Mouse (Mus musculus): ENCODE results near the gene Vstm5.
"Not testable (repeated sequence)": the region's sequence is repeated elsewhere in the genome, so short reads cannot be mapped to it uniquely, and the experiment has no call there.

Gene Vstm5

DNA sequence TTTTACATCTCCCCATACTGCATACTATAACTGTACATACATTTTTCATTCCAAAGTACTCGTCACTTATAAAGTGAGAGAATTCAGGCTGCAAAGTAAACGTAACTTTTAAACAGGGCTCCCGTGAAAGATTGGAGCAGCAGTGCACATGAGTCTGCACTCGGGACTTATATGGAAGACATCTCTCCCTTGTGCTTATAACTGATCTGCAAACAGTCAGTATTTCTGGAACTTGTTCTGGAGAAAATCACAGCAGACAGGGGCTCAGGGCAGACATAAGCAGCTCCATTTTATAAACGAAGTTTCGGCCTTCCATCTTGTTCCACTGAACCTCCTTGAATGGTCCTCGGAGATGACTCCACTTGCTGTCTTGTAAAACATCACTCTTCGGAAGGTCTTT lies 23.1 kb downstream of the Vstm5 start:
- no peak for DNase-seq (ENCODE audit: low spot score)

DNA sequence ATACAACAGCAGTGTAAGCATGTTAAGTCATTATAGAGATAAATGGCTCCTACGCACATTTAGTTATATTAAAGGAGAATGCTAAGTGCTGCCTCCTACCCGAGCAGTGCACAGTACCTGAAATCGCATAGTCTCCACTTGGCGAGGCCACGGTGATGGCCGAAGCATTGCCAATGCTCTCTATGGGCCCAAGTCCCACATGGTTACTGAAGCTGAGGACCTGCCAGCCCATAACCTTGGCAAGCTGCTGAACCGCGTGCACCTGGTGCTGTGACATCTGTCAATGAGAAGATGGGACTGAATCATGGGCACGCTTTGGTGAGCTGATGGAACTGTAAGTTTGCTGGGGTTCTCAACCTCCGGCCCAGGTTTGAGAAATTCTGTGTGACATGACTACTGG lies 24.6 kb downstream of the Vstm5 start:
- no peak for DNase-seq (ENCODE audit: low spot score)

DNA sequence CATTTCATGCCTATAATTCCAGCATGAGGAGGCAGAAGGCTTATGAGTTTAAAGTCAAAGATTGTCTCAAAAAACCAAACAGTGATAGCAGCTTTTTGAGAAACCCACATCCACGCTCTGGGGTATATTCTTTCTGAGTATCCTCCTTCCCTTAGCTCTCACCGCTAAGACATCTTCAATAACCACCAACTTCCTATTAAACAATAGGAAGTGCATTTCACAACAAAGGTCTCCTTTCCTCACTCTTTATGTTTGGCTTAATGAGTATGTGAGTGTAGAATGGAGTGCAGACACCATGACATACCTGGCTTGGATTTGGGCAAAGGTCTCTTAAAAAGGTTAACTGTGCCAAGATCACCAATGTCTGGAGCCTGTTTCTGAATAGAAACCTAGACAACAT lies 35.1 kb downstream of the Vstm5 start:
- DNase-seq (ENCODE audit: low spot score): no peak

DNA sequence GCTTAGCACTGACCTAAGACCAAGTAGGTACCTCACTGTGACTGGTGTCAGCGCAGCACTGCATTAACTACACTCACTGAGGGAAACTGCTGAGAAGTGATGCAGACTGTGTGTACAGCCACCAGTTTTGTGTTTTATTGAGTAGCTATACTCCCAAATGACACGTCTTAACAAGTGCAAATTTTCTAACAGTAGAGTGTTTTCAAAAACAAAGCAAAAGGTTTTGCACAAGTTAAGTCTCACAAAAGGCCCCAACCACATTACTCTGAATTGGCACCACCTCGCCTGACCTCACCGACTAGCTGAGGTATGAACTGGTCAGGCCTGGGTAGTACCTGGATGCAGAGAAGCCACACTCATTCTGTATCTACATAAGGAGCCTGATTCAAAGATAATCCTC lies 38.0 kb downstream of the Vstm5 start:
- DNase-seq (ENCODE audit: low spot score): no peak

DNA sequence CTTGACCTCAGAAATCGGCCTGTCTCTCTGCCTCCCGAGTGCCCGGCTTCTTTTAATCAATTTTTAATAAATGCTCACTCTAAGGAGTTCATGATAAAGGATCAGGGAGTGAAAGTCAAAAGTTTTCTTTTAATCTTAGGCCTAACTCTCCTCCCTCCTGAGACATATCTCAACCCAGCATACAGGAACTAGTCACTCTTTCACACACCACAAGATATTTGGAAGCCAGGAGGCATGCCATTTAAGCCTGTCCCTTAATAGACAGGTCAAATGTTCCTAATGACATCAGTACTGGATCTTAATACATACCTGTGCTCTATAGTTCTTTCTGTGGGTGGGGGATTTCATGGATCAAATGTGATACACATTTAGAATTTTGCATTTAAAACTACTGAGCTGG lies 39.5 kb downstream of the Vstm5 start:
- DNase-seq (ENCODE audit: low spot score): no peak

DNA sequence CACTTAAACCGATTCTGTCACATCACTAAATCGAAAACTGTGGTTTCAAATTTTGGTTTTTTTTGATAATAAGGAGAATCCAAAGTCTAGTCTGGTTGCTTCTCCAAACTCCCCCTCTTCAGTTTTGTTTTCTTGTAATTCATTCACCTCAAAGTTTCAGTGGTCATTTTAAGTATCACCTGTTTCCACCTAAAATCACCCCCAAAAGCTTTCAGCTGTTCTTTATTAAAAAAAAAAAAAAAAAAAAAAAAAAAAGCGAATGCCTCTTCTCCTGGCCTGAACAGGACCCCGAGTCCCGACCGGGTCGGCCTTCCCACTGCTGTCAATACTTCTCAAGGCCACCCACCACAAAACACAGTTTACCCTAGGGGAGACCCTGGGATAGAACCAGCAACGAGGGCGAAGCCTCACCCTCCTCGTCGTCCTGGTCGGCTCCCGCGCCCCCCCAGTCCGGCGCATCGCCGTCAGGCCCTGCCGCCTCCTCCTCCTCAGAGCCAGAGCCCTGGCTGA lies 40.3 kb downstream of the Vstm5 start:
- no peak for DNase-seq (ENCODE audit: low spot score)

DNA sequence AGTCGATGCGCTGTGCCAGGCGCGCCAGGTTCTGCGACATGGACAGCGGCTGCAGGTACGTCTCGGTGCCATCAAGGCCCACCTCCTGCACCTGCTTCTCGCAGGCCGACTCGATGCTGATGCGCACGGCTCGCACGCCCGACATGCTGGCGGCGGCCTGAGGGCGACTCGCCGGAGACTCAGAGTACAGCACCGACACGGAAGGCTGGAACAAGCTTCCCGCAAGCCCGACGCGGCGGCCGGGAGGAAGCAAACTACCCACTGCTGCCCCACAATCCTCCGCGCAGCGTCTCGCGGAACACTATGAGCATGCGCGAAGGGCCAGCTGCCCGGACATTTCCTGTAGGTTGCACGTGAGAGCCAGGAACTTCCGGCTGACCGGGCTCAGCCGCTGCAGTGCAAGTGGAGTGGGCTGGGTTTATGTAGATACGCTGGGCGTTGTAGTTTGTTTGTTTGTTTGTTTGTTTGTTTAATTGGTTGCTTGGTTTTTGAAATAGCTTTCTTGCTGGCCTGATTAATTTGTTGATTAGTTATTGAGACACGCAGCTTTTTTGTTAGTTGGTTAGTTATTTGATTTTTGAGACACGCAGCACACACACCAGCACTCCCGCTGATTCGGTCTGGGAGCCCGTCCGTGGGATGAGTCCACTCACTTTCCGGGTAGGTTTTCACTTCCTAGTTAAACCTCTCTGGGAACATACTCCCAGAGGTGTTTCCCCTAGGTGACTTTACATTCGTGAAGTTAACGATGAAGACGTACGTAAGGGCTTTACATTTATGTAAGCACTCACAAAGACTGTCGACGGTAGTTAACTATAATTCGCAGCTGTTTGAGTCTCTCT lies 41.0 kb downstream of the Vstm5 start, which contains the start of gene Med17:
Med17 (minus strand) TSS at position 283 of the 842 bp plus-strand sequence.
- DNase-seq (ENCODE audit: low spot score): peak; percentile 72

DNA sequence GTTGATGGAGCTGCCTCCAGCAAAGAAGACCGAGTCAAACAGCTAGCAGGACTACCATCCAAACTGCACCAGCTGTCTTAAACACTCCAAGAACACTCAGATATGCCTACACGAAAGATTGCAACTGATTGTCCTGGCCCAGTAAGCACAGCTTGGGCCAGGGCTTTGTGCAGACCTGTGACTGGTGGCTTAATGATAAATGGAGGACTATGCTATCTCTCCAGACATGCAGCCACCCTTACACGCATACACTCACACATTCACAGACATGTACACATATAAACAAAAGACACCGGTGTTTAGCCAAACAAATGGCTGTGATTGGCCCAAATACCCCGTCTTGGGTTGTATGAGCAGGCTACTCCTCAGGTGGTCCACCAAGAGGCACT lies 41.6 kb downstream of the Vstm5 start:
- DNase-seq (ENCODE audit: low spot score): no peak

DNA sequence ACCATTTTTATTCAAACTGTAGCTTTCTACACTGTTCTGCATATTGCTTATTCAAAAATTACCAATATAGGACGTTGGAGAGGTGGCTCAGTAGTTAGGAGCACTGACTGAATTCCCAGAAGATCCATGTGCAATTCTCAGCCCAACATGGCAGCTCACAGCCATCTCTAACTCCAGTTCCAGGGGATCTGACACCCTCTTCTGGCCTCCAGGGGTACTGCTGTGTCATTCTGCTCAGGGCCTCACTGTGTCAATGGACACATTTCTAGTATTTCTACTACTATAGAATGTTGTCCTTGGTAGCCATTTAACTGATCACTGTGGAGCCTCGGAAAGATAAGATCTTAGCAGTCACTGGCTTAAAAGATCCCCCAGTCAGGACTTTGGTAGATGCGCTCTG lies 46.6 kb downstream of the Vstm5 start:
- no peak for DNase-seq (ENCODE audit: low spot score)

DNA sequence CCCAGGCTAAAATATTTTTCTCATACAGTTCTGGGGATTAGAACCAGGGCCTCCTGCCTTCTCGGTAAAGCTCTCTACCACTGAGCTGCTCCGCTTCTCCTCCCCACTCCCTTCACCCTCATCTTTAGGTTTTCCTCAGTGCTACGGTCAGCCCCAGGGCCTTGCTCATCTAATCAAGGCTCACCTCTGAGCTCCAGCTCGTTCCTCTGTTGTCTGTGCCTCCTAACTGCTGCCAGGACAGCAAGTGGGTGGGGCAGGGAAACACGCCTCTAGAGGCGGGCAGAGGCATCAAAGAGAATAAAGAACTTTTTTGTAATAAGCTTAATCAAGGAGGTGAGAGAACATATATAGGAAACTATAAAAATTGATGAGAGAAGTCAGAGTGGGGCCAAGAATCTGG lies 49.0 kb downstream of the Vstm5 start:
- DNase-seq (ENCODE audit: low spot score): no peak

DNA sequence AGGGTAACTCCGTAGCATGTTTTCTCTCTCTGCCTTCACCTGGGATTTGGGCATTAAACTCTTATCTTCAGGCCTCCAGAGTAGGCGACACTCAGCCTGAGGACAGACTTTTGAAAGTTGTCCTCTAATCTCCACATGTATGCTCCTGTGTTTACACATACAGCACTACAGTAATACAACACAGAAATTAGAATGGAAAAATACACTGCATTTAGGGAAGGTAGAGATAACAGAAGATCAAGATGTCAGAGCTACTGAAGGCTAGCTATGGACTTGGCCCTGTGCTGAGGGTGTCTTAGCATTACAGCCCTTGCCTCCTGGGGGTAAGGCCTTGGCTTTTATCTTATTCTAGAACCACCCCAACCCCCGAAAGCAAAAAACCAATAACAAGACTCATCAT lies 49.6 kb downstream of the Vstm5 start:
- no peak for DNase-seq (ENCODE audit: low spot score)

DNA sequence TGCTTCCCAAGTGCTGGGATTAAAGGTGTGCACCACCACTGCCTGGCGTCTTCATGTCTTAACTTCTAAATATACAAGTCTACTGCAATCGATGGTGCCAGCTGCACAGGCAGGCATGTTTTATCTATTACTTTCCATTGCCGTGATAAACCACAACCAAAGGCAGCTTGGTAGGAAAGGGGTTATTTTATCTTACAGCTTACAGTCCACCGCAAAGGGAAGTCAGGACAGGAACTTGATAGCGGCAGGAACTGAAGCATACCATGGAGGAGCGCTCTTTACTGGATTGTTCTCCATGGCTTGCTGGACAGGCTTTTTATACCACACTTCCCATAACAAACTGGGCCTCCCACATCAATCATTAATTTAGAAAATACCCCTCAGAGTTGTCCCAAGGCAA lies 50.4 kb downstream of the Vstm5 start:
- no peak for DNase-seq (ENCODE audit: low spot score)

DNA sequence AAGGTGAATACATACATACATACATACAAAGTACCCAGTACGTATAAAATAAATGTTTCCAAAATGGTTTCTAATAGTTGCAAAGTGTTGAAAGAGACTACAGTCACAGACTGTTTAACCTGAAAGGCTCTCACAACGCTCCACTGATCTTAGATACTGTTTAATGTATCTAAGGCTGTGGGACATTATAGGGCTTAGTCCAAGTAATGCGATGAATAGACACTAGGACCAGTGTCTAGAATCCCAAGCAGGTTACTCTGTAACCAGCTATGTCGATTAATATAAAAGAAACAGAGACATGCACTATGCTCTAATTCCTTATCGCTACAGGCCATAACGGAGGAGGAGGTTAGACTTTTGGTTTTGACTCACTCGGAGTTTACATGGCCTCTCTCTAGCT lies 58.3 kb downstream of the Vstm5 start:
- no peak for DNase-seq (ENCODE audit: low spot score)

DNA sequence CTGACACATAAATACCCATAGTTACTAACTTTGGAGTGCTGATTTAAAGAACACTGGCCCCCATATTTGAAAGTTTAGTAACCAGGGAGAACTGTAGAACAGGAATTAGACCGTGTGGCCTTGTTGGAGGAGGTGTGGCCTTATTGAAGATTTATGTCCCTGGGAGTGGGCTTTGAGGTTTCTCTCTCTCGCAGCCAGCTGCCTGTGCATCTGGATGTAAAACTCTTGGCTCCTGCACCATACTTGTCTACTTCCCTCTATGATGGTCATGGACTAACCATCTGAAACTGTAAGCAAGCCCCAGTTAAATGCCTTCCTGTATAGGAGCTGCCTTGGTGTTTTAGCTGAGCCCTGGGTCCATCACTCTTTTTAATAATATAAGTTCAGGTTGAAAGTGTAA lies 59.6 kb downstream of the Vstm5 start:
- DNase-seq (ENCODE audit: low spot score): no peak

DNA sequence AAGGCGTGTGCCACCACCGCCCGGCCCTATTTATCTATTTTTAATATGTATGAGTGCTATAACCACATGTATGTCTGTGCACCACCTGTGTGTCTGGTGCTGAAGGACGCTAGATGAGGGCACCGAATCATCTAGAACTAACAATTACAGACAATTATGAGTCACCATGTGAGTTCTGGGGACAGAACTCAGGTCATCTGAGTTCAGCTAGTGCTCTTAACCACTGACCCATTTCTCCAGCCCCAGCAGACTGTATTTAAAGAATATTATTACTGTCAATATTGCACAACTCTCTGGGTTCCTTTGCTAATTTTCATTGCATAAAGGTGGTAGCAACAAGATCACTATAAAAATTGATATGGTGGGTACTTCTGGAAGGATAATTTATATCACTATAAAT lies 61.2 kb downstream of the Vstm5 start:
- DNase-seq (ENCODE audit: low spot score): no peak

DNA sequence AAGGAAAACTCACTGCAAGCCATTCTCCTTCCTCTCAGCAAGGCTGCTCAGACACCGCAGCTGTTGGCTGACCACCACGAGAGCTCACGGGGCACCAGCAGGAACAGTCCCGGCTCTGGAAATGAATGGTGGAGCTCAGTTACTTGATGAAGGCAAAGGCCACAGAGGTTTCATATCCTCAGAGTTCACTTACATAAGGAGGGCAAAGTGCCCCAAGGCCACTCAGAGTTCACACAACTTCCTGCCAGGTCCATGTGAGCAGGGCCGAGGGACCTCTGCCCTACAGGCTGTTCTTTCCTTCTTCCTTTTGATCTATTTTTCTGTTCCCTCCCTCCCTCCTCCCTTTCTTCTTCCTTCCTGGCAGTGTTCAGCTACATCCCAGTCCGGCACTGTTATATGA lies 62.6 kb downstream of the Vstm5 start:
- no peak for DNase-seq (ENCODE audit: low spot score)

DNA sequence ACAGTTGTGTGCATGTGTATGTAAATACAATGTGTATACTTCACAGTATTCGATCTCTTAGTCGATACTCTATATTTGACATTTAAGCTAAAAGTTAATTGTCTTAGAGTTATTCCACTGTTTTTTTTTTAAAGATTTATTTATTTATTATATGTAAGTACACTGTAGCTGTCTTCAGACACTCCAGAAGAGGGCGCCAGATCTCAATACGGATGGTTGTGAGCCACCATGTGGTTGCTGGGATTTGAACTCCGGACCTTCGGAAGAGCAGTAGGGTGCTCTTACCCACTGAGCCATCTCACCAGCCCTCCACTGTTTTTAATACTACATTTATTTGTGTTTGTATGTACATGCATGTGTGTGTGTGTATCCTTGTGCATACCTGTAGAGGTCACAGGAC lies 63.2 kb downstream of the Vstm5 start:
- not testable (repeated sequence) for DNase-seq (ENCODE audit: low spot score)

DNA sequence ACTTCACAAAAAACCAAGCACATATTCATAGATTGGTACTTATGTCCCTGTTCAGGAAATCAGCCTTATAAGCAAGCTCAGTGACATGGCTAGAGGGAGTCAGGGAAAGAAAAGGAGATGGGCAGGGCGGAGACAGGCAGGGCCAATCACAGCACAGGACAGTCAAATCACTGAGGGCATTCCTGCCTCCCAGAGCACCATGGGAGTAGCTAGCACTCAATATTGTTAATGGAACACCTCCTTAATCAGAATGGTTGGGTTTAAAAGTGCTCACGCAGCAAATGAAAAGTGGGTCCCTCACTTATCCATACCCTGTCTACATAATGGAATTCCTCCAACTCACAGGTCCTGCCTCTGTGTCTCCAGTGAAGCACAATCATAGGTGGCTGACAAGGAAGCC lies 64.0 kb downstream of the Vstm5 start:
- DNase-seq (ENCODE audit: low spot score): no peak

DNA sequence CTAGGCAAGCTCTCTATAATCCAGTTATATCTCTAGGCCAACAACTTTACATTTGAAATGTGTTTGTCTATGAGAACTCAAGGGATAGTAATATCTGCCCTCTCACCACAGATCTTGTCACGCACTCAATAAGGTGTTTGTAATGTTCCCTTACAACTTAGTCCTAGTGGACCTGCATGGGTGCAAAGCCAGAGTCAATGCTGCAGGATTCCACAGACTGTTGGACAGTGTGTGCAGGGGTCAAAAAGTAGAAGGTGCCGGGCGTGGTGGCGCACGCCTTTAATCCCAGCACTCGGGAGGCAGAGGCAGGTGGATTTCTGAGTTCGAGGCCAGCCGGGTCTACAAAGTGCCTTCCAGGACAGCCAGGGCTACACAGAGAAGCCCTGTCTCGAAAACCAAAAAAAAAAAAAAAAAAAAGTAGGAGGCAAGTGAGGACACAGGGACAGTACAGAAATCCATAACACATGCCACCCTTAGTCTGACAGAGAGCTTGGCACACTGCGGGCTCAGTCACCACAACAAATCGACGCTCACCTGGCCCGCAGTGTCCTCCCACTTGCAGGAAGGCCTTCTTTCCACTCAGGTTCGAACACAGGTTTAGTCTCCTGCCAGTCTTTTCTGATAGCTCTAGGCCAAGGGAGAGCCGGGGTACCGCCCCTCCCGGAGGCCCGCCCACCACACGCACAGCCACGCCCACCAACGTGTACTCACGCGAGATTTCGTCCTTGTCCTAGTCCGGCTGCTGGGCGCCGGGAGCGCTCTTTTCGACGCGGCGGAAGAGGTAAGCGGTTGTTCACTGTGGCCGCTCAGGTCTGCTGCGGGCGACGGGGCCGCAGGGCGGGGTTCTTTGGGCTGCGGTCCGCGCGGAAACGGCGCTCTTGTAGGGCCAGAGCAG lies 66.9 kb downstream of the Vstm5 start, which contains the start of gene Taf1d:
Taf1d (plus strand) TSS at position 712 of the 895 bp plus-strand sequence.
- peak; percentile 95 for DNase-seq (ENCODE audit: low spot score)

DNA sequence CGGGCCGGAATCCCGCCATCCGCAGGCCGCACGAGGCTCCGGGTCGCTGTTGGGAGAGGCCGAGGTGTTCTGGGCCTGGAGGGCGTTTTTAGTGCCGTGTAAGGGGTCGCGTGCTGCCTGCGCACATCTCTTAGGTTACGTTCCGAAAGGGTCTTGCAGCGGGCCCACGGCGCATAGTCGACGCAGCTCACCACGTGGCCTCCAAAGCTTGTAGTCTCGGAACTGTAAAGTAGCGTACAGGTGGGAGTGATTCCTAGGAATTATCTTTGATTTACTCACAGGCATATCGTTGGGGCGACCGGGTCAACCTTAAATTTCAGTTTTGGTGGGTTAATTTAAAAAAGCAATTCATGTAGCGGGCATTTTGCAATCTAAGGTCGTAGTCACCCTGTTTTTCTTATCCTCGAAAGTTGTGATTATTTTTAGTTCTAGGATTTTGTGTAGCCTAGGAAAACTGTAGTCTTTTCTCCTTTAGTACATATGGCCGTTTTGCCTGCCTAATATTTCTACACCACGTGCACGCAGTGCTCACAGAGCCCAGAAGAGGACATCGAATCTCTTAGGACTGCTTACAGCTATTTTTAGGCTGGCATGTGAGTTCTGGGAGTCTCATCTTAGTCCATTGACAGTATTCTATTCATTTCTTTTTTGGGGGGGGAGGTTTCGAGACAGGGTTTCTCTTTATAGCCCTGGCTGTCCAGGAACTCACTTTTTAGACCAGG lies 67.7 kb downstream of the Vstm5 start, which contains the start of gene 4931406C07Rik:
4931406C07Rik (minus strand) TSS at position 51 of the 722 bp plus-strand sequence.
- peak; percentile 13 for DNase-seq (ENCODE audit: low spot score)

DNA sequence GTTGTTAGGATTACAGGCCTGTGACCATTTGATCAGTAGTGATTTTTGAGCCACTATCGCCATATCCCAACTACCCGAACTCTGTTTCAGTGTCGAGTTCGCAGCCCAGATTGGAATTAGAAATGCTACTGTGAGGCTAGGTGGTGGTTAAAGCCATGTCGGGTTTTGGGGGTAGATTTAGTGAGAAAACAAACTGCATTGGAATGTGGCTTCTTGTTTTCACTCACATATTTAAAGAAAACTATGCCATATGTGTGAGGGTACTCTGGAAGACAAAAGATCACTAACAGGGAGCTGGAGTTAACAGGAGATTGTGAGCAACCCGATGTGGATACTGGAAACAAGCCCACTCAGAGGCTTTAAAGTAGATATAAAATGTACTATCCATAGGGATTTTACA lies 68.4 kb downstream of the Vstm5 start:
- DNase-seq (ENCODE audit: low spot score): no peak

DNA sequence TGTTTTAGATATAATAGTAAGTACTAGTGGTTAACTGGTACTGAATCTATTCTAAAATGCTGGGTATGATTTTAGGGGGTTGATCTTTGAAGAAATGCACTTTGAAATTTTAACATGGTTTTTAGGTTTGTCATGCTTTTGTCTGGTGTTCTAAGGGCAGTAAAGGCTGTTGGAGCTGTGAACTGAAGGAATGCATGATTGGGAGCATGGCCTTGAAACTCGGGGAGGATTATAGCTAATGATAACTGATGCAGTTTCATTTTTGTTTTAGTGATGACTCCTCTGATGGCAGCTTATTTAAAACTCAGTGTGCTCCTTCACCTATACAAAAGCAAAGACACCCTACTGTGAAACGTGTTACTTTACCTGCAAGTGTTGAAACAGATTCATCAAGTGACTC lies 69.4 kb downstream of the Vstm5 start:
- DNase-seq (ENCODE audit: low spot score): no peak
